Mouse (Mus musculus): ENCODE measurements around the gene Tbc1d22b.

Tbc1d22b gene

DNA sequence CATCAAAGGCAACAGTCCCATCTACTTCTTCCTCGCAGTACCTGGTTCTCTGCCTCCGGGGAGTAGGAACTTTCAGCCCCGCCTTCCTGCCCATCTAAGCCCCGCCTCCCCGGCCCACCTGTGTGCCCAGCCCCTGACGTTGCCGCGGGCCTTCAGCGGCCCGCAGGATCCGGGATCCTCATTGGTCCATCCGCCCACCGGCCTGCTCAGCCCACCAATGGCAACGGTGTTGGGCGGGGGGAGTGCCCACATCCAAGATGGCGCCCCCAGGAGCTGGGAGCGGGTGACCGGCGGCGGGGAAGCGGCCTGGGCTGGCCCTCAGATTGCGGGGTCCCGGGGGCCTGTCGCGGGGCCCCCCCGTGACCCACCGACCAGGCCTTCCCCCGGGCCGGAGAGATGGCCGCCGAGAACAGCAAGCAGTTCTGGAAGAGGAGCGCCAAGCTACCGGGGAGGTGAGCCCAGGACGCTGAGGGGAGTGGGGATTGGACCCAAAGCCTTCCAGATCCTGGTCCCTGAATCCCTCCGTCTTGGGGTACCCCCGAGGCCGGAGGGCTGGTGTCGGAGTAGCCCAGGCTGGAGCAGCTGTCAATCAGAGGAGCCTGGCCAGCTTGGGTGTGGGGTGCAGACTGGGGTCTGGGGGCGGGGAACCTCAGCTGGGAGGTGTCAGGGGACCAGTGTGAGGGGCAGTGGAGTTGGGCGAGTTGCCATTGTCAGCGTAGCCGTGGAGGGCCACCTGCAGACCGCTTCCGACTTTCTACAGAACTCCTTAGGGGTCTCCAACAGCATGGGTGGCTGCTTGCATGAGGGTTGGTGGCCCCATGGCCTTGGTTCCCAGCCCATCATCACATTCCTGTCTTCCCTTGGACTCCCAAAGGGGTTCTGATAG, at the start of gene Tbc1d22b, which contains the start of gene Gm17657:
Tbc1d22b (plus strand) TSS at position 243 of the 886 bp plus-strand sequence.
Gm17657 (minus strand) TSS at position 96 of the 886 bp plus-strand sequence.
- in situ Hi-C loops (cut with MboI; ENCODE audit: low pct_unique_long_range_greater_than_20kb in 1 of 2, low sequenced_read_pairs in 2 of 2, unreplicated experiment in 1 of 2): no loop called here

DNA sequence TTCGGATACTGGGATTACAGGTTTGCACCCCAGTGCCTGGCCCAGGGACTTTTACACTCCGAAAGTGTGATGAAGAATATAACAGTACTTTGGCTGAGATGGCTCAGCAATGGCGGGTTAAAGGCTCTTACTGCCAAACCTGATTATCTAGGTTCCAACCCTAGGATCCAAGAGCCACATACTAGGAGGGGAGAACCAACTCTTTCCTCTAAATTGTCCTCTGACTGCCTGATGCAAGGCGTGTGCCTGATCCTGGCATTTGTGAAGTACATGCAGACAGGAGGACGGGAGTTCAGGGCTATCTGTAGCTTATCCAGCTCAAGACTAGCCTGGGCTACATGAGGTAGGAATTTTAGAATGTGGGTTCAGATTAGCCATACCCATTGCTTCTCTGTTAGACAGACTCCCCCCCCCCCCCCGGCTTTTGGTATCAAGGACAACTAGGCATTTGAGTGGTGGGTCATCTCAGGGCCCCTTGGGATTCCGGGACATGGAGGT, 49.3 kb upstream of the Tbc1d22b start:
- in situ Hi-C loops (cut with MboI; ENCODE audit: low pct_unique_long_range_greater_than_20kb in 1 of 2, low sequenced_read_pairs in 2 of 2, unreplicated experiment in 1 of 2): loop anchor here (25.0 kb wide), 1 partner anchor 238 kb away; the partner anchor contains the start of genes BC004004 (in 2 of the 2) and Ppil1 (in 2 of the 2)

DNA sequence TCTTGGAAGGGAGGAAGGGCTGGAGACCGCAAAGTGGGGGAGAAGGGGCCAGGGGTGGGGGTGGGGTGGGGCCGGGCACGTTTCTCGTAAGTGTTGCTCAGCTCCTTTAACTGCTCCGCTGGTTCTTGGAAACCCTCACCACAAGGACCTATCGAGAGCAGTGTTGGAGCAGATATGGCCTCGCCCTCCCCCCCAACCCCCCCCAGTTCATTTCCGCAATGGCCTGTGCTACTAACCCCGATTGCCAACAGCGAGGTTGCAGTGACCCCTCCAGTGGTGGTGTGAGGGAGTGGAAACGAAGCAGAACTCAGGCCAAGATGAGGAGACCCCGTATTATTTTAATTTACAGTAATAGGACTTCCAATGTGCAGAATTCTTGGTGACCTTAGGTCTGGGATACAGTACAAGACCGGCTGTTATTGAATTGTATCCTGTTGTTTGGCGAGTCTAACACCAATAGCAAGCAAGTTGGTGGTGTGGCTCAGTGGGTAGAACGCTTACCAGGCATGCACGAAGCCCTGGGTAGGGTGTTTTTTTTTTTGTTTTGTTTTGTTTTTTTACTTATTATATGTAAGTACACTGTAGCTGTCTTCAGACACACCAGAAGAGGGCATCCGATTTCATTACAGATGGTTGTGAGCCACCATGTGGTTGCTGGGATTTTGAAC, 48.6 kb upstream of the Tbc1d22b start:
- in situ Hi-C loops (cut with MboI; ENCODE audit: low pct_unique_long_range_greater_than_20kb in 1 of 2, low sequenced_read_pairs in 2 of 2, unreplicated experiment in 1 of 2): loop anchor here (25.0 kb wide), 1 partner anchor 239 kb away; the partner anchor contains the start of genes BC004004 (in 2 of the 2) and Ppil1 (in 2 of the 2)

DNA sequence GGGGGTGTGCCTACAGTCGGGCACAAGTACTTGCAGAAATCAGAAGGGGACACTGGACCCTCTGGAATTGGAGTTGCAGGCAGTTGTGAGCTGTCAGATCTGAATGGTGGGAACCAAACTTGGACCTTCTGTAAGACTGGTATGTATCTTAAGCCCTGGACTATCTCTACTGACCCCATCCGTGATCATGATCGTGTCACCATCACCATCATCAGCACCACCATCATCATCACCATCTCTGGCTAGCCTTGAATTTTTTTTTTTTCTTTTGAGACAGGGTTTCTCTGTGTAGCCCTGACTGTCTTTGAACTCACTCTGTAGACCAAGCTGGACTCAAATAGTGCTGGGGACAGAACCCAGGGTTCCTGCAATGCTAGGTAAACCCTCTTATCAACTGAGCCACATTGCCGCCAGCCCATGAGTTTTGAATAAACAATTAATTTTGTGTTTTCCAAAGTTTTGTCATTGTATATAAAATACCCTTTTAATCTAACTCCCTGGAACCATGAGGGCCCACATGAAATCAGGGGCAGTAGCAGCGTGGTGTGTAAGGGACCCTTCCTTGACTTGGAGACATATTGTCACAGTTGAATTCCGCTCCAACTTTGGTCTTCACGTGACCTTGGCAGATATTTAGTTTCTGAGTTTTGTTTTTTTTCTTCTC, 47.4 kb upstream of the Tbc1d22b start:
- in situ Hi-C loops (cut with MboI; ENCODE audit: low pct_unique_long_range_greater_than_20kb in 1 of 2, low sequenced_read_pairs in 2 of 2, unreplicated experiment in 1 of 2): loop anchor here (25.0 kb wide), 1 partner anchor 240 kb away; the partner anchor contains the start of genes BC004004 (in 2 of the 2) and Ppil1 (in 2 of the 2)

DNA sequence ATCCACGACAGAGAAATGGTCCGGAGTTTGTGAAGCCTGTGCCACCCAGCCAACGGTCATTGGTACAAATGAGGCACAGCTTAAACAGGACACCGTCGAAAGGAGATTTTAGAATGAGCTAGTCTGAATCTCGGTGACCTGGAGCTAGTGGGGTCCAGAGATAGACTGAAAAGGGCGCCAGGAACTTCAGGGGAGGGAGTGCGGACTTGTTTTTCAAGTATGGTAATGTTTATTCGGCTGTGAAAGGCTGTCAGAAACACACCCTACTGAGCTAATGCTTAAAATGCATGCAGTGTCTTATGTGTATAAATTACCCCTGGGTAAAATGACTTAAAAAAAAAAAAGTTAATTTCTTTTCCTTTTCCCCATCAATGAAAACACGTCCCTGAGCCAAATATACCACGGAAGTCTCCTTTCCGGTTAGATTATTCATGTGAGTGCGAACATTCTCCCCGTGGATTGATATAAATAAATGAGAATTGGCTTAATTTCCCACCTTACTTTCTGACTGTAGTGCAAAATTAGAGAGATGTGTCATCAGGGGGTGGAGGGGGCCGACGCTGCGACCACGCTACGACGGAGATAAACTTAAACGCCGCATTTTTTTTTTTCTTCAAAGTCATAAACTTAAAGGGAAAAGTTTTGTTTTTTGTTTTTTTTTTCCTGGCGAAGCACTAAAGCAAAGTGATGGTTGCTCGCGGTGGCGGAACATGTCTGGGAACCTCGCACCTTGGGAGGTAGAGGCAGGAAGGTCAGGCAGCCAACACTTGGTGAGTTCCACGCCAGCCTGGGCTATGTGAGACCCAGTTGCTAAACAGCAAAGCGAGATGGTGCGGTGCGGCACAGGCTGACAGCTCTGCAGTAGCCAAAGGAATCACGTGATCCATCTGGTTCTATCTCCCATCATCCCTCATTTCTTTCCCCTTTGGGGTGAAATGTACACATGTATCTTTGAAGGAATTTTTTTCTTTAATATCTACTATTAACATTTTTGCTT, 46.6 kb upstream of the Tbc1d22b start:
- in situ Hi-C loops (cut with MboI; ENCODE audit: low pct_unique_long_range_greater_than_20kb in 1 of 2, low sequenced_read_pairs in 2 of 2, unreplicated experiment in 1 of 2): loop anchor here (25.0 kb wide), 1 partner anchor 241 kb away; the partner anchor contains the start of genes BC004004 (in 2 of the 2) and Ppil1 (in 2 of the 2)

DNA sequence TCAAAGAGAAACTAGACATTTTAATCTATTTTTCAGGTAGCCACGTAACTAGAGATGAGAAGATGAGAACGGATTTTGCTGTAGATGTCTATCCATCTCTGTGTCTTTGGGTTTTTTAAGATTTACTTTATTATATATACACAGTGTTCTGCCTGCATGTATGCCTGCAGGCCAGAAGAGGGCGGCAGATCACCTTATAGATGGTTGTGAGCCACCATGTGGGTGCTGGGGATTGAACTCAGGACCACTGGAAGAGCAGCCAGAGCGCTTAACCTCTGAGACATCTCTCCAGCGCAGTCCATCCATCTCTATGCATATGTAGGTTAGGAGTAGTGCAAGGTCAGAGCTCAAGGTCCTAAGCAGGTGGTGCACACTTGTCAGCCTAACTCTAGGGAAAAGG, 45.9 kb upstream of the Tbc1d22b start:
- in situ Hi-C loops (cut with MboI; ENCODE audit: low pct_unique_long_range_greater_than_20kb in 1 of 2, low sequenced_read_pairs in 2 of 2, unreplicated experiment in 1 of 2): loop anchor here (25.0 kb wide), 1 partner anchor 241 kb away; the partner anchor contains the start of genes BC004004 (in 2 of the 2) and Ppil1 (in 2 of the 2)

DNA sequence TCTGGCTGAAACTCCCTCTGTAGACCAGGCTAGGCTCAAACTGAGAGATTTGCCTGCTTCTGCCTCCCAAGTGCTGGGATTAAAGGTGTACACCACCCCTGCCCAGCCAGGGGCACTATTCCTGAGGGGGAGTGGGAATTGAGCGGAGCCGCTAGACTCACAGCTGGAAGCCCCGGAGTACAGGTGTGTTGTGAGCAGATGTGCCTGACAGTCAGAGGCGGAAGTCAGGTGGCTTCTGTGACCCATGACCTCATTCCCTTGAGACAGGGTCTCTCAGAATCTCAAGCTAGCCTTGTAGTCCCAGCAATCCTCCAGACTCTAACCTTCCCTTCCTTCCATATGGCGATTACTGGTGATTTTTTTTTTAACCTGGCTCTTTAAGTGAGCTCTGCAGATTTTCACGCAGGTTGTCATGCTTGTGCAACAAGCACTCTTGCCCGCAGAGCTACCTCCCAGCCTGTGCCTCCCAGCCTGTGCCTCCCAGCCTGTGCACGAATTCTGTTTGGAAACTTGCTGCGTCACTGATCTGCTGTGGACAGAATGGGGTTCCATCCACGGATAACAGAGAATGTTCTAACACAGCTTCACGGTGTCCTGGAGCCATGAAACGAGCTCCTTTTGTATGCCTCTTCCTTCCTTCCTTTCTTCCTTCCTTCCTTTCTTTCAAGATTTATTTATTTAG, 40.5 kb upstream of the Tbc1d22b start:
- in situ Hi-C loops (cut with MboI; ENCODE audit: low pct_unique_long_range_greater_than_20kb in 1 of 2, low sequenced_read_pairs in 2 of 2, unreplicated experiment in 1 of 2): loop anchor here (25.0 kb wide), 1 partner anchor 247 kb away; the partner anchor contains the start of genes BC004004 (in 2 of the 2) and Ppil1 (in 2 of the 2)

DNA sequence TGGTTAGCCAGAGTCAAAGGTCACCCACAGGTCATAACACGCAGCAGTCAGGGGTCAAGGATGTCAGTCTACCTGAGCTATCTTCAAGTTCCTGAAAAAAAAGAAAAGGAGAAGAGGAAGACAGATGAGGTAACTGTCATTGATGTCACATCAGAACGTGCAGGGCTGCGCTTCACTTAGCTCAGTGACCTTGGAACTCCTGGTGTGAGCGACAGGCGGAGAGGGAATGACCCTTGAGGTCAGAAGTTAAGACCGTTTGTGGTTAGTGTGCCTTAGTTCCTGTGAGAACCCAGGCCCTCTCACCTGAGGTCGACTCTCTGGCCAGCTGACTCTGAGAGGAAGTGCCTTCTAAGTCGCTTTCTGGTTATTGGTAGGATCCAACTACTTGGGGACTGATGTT, 38.9 kb upstream of the Tbc1d22b start:
- in situ Hi-C loops (cut with MboI; ENCODE audit: low pct_unique_long_range_greater_than_20kb in 1 of 2, low sequenced_read_pairs in 2 of 2, unreplicated experiment in 1 of 2): loop anchor here (5.0 to 25.0 kb wide), 4 partner anchors 118 to 336 kb away; partner anchors contain the start of genes BC004004 (in 2 of the 2) and Ppil1 (in 2 of the 2)

DNA sequence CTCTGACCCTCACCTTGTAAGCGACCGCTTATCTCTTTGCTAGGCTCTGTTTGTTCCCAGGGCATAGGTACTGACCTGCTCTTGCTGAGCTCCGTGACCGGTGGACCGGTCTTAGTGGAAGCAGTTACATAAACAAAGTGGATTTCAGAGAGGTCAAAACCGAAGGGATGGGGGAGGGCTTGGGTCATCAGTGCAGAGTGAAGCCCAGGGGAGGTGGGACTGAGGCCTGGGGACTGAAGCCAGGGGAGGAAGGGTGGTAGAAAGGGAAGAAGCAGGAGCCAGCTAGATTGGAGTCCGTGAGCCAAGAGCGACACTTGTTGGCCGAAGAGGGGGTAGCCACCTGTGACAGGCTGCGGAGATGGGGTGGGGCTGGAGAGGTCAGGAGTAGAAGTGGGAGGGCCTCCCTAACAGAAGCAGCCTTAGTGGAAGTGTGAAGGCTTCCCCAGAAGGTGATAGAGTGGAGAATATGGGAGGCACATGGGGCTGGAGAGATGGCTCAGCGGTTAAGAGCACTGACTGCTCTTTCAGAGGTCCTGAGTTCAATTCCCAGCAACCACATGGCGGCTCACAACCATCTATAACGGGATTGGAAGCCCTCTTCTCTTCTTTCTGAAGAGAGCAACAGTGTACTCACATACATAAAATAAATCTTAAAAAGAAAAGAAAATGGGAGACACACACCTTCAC, 36.4 kb upstream of the Tbc1d22b start:
- in situ Hi-C loops (cut with MboI; ENCODE audit: low pct_unique_long_range_greater_than_20kb in 1 of 2, low sequenced_read_pairs in 2 of 2, unreplicated experiment in 1 of 2): loop anchor here (5.0 to 25.0 kb wide), 4 partner anchors 121 to 338 kb away; partner anchors contain the start of genes BC004004 (in 2 of the 2) and Ppil1 (in 2 of the 2)

DNA sequence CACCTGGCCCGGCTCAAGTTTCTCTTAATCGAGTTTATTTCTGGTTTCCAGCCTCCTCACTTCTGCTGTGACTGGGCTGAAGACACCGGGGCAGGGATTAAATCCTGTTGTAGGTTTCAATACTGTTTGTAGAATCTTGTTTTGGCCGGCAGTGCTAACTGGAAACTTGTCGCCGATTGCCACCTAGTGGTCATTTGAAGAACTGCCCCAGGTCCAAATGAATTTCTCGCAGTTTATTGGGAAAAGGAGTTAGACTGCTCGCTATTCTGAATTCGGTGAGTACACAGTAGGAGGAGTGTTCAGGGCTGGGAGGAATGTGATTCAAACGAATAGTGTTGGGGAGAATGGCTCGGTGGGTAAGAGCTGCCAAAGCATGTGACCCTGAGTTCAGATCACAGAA, 35.1 kb upstream of the Tbc1d22b start:
- in situ Hi-C loops (cut with MboI; ENCODE audit: low pct_unique_long_range_greater_than_20kb in 1 of 2, low sequenced_read_pairs in 2 of 2, unreplicated experiment in 1 of 2): loop anchor here (5.0 to 25.0 kb wide), 4 partner anchors 122 to 340 kb away; partner anchors contain the start of genes BC004004 (in 2 of the 2) and Ppil1 (in 2 of the 2)

DNA sequence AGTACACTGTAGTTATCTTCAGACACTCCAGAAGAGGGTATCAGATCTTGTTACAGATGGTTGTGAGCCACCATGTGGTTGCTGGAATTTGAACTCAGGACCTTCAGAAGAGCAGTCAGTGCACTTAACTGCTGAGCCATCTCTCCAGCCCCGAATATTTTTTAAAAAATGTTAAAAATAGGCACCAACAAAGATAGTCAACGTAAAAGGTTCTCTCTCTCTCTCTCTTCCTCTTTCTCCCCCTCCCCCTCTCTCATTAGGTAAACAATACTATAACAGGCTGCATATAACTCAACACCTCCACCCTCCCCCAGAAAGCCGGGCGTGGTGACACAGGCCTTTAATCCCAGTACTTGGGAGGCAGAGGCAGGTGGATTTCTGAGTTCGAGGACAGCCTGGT, 30.9 kb upstream of the Tbc1d22b start:
- in situ Hi-C loops (cut with MboI; ENCODE audit: low pct_unique_long_range_greater_than_20kb in 1 of 2, low sequenced_read_pairs in 2 of 2, unreplicated experiment in 1 of 2): loop anchor here (10.0 to 25.0 kb wide), 2 partner anchors 256 to 344 kb away; partner anchors contain the start of genes BC004004 (in 2 of the 2) and Ppil1 (in 2 of the 2)

DNA sequence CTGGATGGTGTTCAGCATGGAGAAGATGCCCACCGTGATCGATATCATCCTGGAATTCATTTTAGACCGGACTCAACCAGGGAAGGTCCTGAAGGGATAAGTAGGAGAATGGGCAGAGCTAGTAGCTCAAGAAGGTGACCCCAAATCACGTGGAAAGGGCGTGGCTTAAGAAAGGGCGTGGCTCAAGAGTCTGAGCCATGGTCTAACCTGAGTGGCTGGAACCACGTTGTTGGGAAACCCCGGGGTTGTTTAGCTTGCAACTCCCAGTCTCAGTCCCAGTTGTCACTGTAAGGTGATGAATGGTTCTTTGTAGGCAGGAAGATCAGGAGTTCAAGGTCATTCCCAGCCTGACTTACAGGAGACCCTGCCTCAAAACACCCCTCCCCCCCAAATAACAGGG, 29.9 kb upstream of the Tbc1d22b start:
- in situ Hi-C loops (cut with MboI; ENCODE audit: low pct_unique_long_range_greater_than_20kb in 1 of 2, low sequenced_read_pairs in 2 of 2, unreplicated experiment in 1 of 2): loop anchor here (10.0 to 25.0 kb wide), 2 partner anchors 257 to 345 kb away; partner anchors contain the start of genes BC004004 (in 2 of the 2) and Ppil1 (in 2 of the 2)

DNA sequence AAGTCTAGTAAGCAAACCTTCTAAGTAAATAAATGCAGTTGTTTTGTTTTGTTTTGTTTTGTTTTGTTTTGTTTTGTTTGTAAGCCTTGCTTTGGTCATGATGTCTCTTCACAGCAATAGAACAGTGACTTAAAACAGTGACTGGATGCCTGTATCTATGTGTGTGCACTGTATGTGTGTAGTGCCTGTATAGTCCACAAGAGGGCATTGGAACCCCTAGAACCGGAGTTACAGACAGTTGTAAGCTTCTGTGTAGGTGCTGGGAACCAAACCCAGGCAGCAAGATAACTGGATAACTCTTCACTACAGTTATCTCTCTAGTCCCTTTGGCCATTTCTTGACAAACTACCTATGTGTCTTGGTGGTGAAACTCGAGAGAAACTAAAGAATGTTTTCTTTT, 24.0 kb upstream of the Tbc1d22b start:
- in situ Hi-C loops (cut with MboI; ENCODE audit: low pct_unique_long_range_greater_than_20kb in 1 of 2, low sequenced_read_pairs in 2 of 2, unreplicated experiment in 1 of 2): no loop called here

DNA sequence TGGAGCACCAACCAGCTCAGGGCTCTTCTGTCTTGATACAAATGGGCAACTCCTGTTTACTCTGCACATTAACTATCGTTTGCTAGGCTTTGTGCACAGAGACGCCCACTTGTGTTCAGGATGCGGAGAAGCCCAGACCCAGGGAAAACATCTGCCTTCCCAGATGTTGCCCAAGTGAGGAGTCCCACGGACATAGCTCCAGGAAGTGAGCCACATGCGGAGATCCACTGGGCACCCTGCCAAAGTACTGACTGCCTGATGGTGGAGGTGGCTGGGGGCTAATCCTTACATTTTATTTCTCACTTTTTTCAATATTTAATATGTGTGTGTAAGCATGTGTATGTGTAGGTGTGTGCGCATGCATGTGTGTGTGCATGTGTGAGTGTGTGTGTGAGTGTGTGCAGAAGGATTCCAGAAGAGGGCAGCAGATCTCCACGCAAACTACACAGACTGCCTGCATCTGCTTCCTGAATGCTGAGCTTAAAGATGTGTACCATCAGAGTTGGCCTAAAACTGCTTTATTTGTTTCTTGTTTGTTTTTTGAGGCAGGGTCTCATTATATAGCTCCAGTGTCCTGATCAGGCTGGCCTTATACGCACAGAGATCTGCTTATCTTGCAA, 20.9 kb upstream of the Tbc1d22b start:
- in situ Hi-C loops (cut with MboI; ENCODE audit: low pct_unique_long_range_greater_than_20kb in 1 of 2, low sequenced_read_pairs in 2 of 2, unreplicated experiment in 1 of 2): no loop called here

DNA sequence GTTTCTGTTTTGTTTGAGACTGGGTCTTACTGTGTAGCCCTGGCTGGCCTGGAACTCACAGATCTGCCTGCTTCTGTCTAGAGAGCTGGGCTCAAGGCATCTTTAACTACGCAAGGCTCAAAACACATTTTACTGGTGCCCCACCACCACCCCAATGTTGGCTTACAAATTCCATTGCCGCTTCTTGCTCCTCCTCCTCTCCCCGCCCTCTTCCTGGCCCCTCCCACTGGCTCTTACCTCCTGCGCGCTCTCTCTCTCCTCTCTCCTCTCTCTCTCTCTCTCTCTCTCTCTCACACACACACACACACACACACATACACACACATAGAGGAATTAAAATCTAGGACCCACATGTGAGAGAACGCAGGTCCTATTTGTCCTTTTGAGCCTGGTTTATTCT, 19.1 kb upstream of the Tbc1d22b start:
- in situ Hi-C loops (cut with MboI; ENCODE audit: low pct_unique_long_range_greater_than_20kb in 1 of 2, low sequenced_read_pairs in 2 of 2, unreplicated experiment in 1 of 2): loop anchor here in 1 of 2 experiments (10.0 kb wide), 2 partner anchors 224 to 354 kb away; no protein-coding TSS in a partner anchor
